Mouse (Mus musculus) neural tube, embryonic 13.5 days (tissue): ENCODE results near the gene Ank. TPM values are rescaled to one million over a fixed set of nuclear protein-coding genes. Genes with fewer than 3 reads are reported as not detected.

Source experiments
- microRNA-seq: library from miRNA; unstranded; fragments of <30 nt; microRNA quantifications from one replicate; pipeline ENCODE4, GENCODE M21; 2016
- polyA plus RNA-seq: library from polyadenylated mRNA; unstranded; fragments of >200 nt; fragmentation: Nextera tagmentation; extraction: Ambion mirVana; gene quantifications from 2 replicates; pipeline ENCODE4 v1.2.1, GENCODE M21; 2015

Gene Ank
- polyA plus RNA-seq, 1 experiment from 2014 or later = 15.3 TPM

Small RNAs within 50 kb of the gene (microRNA-seq; reads per million reads assigned to microRNA genes)
- not detected for gene Mir7117

Other genes starting within 250 kb of the Ank start
- gene Otulin, start 164.0 kb downstream of the Ank start, polyA plus RNA-seq = 24.6 and 31.7 TPM in 2 replicates
- 11.7 and 14.8 TPM in 2 replicates for gene Otulinl, start 214.9 kb downstream of the Ank start, polyA plus RNA-seq